Mouse (Mus musculus): Measurements from ENCODE around the gene Arfgap3. TPM values are rescaled to one million over a fixed set of nuclear protein-coding genes. Genes with fewer than 3 reads are reported as not detected.
"Not testable (repeated sequence)": the region's sequence is repeated elsewhere in the genome, so short reads cannot be mapped to it uniquely, and the experiment has no call there.

Gene Arfgap3
- polyA plus RNA-seq, 1 experiment from 2014 or later: 41.1 TPM

DNA sequence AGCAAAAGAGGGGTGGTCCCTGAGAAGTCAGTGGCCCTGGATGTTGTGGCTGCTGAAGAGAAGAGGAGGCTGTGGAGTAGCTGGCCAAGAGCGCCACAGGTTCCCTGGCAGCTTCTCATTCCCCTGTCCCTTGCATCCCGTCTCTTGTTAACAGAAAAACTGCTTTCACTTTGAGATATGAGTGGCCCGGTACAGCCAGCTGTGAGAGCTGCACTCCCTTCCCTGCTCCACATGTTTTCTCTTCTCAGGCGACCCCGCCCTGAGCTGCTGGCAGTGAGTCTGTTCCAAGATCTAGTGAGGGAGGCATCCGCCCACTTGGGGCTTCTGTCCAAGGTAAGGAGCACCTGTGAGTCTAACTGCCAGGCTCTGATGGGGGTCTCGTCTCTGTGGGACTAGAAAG lies 81.6 kb downstream of the Arfgap3 start:
- not testable (repeated sequence) for H3K27me3 ChIP-seq (ENCODE audit: insufficient read depth, low read length); H3K9me3 ChIP-seq (ENCODE audit: low read length); H3K9ac ChIP-seq (replicated peaks; ENCODE audit: low read length); H3K27ac ChIP-seq (ENCODE audit: low read length); H3K36me3 ChIP-seq (ENCODE audit: insufficient read depth, low read length); H3K4me3 ChIP-seq (ENCODE audit: low read length); H3K4me1 ChIP-seq (ENCODE audit: insufficient read depth, low read length); ATAC-seq (ENCODE audit: low FRiP score, low TSS enrichment)
- H3K4me2 ChIP-seq (replicated peaks; ENCODE audit: low read depth, low read length): 0 out of 2 replicates have a peak overlapping the region, but pooled peaks have one; percentile 23
- WGBS: 44% methylated on average over 7 of the region's 7 CpGs

DNA sequence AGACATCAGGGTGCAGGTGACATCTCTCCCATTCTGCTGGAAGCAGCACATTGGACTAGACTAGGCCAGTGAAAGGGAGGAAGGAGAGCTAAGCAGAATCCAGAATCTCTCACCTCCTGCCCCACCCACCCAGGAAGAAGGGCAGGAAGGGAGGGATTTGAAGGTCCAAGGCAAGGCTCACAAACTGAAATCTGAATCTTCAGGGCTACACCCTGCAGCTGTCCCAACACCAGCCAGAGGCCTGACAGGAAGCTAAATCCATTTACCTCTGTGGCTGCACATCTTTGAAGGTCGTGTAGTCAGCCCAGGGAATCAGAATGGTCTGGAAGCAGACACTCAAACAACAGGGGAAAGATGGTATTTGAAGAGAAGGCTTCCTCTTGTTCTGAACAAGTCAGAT lies 84.8 kb downstream of the Arfgap3 start:
- no peak for ATAC-seq (ENCODE audit: low FRiP score, low TSS enrichment)
- no peaks in the 10 kb centered on the region for H3K9me3 ChIP-seq (ENCODE audit: low read length)
- no peaks in the 10 kb centered on the region for H3K4me1 ChIP-seq (ENCODE audit: insufficient read depth, low read length)
- no peak overlapping the region for H3K4me3 ChIP-seq (ENCODE audit: low read length)
- no peaks in the 10 kb centered on the region for H3K36me3 ChIP-seq (ENCODE audit: insufficient read depth, low read length)
- H3K27me3 ChIP-seq (ENCODE audit: insufficient read depth, low read length): no peaks in the 10 kb centered on the region
- 14% methylated on average over 1 of the region's 1 CpGs for WGBS
- no peak overlapping the region for H3K27ac ChIP-seq (ENCODE audit: low read length)
- no peak overlapping the region for H3K4me2 ChIP-seq (replicated peaks; ENCODE audit: low read depth, low read length)
- no peak overlapping the region for H3K9ac ChIP-seq (replicated peaks; ENCODE audit: low read length)

DNA sequence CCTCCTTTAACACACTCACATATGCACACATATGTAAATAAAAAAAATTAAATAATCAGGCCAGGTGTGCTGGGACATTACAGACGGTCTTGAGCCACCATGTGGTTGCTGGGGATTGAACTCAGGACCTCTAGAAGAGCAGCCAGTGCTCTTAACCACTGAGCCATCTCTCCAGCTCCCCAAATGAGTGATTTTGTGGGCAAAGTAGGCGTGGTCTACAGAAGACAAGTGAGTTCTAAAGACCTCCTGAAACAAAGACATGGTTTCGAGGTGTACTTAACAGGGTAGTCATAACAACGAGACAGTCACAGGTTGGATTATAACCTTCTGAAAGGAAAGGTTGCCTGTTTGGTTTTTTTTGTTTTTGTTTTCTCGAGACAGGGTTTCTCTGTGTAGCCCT lies 86.6 kb downstream of the Arfgap3 start:
- H3K9me3 ChIP-seq (ENCODE audit: low read length): no peaks in the 10 kb centered on the region
- no peaks in the 10 kb centered on the region for H3K4me1 ChIP-seq (ENCODE audit: insufficient read depth, low read length)
- H3K36me3 ChIP-seq (ENCODE audit: insufficient read depth, low read length): no peaks in the 10 kb centered on the region
- 84% methylated on average over 5 of the region's 5 CpGs for WGBS
- H3K4me2 ChIP-seq (replicated peaks; ENCODE audit: low read depth, low read length): no peak overlapping the region
- H3K9ac ChIP-seq (replicated peaks; ENCODE audit: low read length): no peak overlapping the region
- H3K4me3 ChIP-seq (ENCODE audit: low read length): no peak overlapping the region
- ATAC-seq (ENCODE audit: low FRiP score, low TSS enrichment): no peak
- no peaks in the 10 kb centered on the region for H3K27me3 ChIP-seq (ENCODE audit: insufficient read depth, low read length)
- H3K27ac ChIP-seq (ENCODE audit: low read length): no peak overlapping the region

DNA sequence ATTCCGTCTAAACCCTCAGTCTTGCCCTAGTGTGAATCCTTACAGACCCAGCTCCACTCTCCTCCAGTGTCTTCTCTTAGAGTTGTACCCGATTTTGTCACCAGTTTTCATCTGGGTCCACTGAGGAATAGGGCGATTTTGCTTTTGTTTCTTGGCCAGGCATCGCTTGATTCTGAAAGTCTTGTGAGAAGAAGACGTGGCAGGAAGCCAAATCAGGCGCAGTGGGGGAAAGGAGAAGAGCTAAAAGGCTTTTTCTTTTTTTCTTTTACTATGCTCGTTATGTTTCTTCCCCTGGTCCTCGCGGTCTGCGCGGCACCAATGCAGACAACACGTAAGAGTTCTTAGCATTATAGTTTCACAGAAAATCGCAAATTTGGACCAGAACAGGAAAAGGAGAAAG lies 92.1 kb downstream of the Arfgap3 start:
- Histone ChIP-seq H3K36me3 (ENCODE audit: insufficient read depth, low read length) (no peaks in the 10 kb centered on the region), H3K4me2 (replicated peaks; ENCODE audit: low read depth, low read length) (no peak overlapping the region), H3K4me3 (ENCODE audit: low read length) (no peak overlapping the region), H3K4me1 (ENCODE audit: insufficient read depth, low read length) (no peaks in the 10 kb centered on the region), H3K9me3 (ENCODE audit: low read length) (no peaks in the 10 kb centered on the region), H3K27ac (ENCODE audit: low read length) (no peak overlapping the region), H3K9ac (replicated peaks; ENCODE audit: low read length) (no peak overlapping the region), H3K27me3 (ENCODE audit: insufficient read depth, low read length) (no peaks in the 10 kb centered on the region)
- 64% methylated on average over 13 of the region's 13 CpGs for WGBS
- ATAC-seq (ENCODE audit: low FRiP score, low TSS enrichment): no peak

DNA sequence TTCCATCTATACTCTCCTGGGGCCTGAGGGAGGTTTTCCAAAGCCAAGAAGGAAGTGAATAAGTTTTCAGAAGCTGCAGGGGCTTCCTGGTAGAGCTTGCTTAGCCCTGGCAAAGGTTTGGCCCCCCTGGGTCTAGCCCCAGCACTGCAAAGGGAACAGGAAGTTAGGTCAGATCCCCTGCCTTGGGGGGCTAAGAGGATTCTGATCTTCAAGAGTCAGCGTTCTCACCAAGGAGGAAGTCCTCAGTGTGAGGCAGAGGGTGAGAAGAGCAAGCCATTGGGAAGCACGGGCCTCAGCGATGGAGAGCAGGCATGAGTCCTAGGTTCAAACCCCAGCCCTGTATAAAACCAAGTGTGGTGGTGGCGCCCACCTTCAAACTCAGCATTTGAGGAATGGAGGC lies 93.6 kb downstream of the Arfgap3 start:
- H3K4me3 ChIP-seq (ENCODE audit: low read length): no peak overlapping the region
- H3K36me3 ChIP-seq (ENCODE audit: insufficient read depth, low read length): no peaks in the 10 kb centered on the region
- 75% methylated on average over 4 of the region's 4 CpGs for WGBS
- H3K9me3 ChIP-seq (ENCODE audit: low read length): no peaks in the 10 kb centered on the region
- no peaks in the 10 kb centered on the region for H3K4me1 ChIP-seq (ENCODE audit: insufficient read depth, low read length)
- no peak overlapping the region for H3K9ac ChIP-seq (replicated peaks; ENCODE audit: low read length)
- peaks cover 2% of the 10 kb centered on the region; the same call in 1 of the 2 replicates for H3K27me3 ChIP-seq (ENCODE audit: insufficient read depth, low read length)
- peak overlapping the region; percentile 87 for H3K27ac ChIP-seq (ENCODE audit: low read length)
- no peak overlapping the region for H3K4me2 ChIP-seq (replicated peaks; ENCODE audit: low read depth, low read length)
- ATAC-seq (ENCODE audit: low FRiP score, low TSS enrichment): peak; percentile 18; the same call in 1 of the 2 replicates

DNA sequence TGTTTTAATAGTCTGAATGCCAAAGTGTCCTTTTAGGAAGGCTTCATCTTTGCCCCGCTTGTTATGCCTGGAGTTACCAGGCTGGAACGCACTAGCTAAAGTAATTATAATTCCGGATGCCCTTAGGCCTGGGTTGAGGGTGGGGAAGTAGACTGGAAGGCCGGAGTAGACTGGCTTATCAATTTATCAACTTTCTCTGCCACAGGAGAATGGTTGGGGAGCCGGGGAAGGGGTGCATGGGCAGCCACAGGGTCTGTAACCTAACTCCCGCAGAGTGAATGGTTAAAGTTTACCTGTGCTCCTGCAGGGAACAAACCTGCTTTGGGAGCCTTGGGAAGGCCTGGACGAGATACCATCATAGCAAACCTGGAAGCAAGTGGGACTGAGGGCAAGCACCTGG lies 94.1 kb downstream of the Arfgap3 start:
- Histone ChIP-seq H3K4me3 (ENCODE audit: low read length) (no peak overlapping the region), H3K9ac (replicated peaks; ENCODE audit: low read length) (no peak overlapping the region), H3K27me3 (ENCODE audit: insufficient read depth, low read length) (peaks cover 7% of the 10 kb centered on the region), H3K36me3 (ENCODE audit: insufficient read depth, low read length) (no peaks in the 10 kb centered on the region), H3K4me2 (replicated peaks; ENCODE audit: low read depth, low read length) (no peak overlapping the region), H3K4me1 (ENCODE audit: insufficient read depth, low read length) (peaks cover under 1% of the 10 kb centered on the region; the same call in 1 of the 2 replicates), H3K9me3 (ENCODE audit: low read length) (no peaks in the 10 kb centered on the region), H3K27ac (ENCODE audit: low read length) (peak overlapping the region; percentile 87)
- 62% methylated on average over 7 of the region's 7 CpGs for WGBS
- ATAC-seq (ENCODE audit: low FRiP score, low TSS enrichment): peak; percentile 60

DNA sequence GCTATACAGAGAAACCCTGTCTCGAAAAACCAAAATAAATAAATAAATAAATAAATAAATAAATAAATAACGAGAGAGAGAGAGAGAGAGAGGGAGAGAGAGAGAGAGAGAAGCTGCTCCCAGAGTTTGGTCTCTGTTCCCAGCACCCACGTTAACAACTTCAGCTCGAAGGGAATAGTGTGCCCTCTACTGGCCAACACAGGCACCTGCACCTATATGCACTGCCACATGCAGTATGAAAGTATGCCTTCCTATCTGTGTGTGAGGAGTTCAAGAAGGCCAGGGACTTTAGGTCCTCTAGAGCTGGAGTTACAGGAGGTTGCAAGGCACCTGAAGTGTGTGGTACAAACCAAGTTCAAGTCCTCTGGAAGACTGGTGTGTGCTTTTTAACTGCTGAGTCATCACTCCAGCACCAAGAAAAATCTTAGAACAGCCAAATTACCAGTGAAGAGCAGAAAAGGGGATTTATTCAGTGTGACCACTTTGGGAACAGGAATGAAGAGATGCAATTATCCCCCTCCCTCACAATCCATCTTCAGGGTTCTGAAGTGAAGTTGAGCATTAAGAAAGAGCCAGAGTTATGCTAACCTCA lies 94.8 kb downstream of the Arfgap3 start:
- Histone ChIP-seq H3K9ac (replicated peaks; ENCODE audit: low read length) (no peak overlapping the region), H3K27ac (ENCODE audit: low read length) (peak overlapping the region; percentile 72), H3K27me3 (ENCODE audit: insufficient read depth, low read length) (peaks cover 12% of the 10 kb centered on the region), H3K36me3 (ENCODE audit: insufficient read depth, low read length) (no peaks in the 10 kb centered on the region), H3K4me1 (ENCODE audit: insufficient read depth, low read length) (peaks cover 8% of the 10 kb centered on the region; the same call in 1 of the 2 replicates), H3K4me2 (replicated peaks; ENCODE audit: low read depth, low read length) (no peak overlapping the region), H3K9me3 (ENCODE audit: low read length) (no peaks in the 10 kb centered on the region), H3K4me3 (ENCODE audit: low read length) (no peak overlapping the region)
- no peak for ATAC-seq (ENCODE audit: low FRiP score, low TSS enrichment)
- 93% methylated on average over 4 of the region's 4 CpGs for WGBS

DNA sequence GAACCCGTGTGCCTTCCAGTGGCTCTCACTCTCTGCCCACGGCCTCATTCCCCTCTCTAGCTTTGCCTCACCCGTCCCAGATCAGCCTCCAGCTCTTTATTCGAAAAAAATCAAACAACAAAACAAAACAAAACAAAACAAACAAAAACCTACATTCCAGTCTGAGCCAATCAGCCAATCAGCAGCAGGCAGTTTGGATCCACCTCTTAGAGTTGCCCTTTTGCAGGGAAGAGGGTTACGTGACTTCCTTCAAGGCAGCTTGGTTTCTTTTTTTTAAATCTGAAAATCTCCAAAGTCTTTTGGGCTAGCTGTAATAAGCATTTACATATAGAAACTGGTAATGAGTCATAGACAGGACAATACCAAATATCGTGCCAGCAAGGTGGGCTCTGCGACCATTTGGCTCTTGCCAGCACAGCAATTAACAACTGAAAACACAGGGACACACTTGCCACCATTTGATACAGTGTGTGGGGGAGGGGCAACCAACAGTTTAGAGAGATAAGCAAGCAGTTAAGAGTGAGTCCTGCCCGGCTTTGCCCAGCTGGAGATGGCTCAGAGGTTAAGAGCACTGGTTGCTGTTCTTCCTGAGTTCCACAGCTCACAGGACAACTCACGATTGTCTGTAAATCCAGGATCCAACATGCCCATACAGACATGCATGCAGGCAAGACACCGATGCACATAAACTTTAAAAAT lies 95.5 kb downstream of the Arfgap3 start:
- Histone ChIP-seq H3K27me3 (ENCODE audit: insufficient read depth, low read length) (peaks cover 16% of the 10 kb centered on the region), H3K4me1 (ENCODE audit: insufficient read depth, low read length) (peaks cover 9% of the 10 kb centered on the region; the same call in 1 of the 2 replicates), H3K4me3 (ENCODE audit: low read length) (no peak overlapping the region), H3K27ac (ENCODE audit: low read length) (peak overlapping the region; percentile 55), H3K4me2 (replicated peaks; ENCODE audit: low read depth, low read length) (no peak overlapping the region), H3K9ac (replicated peaks; ENCODE audit: low read length) (no peak overlapping the region), H3K9me3 (ENCODE audit: low read length) (no peaks in the 10 kb centered on the region), H3K36me3 (ENCODE audit: insufficient read depth, low read length) (no peaks in the 10 kb centered on the region)
- WGBS: 65% methylated on average over 10 of the region's 10 CpGs
- no peak for ATAC-seq (ENCODE audit: low FRiP score, low TSS enrichment)

DNA sequence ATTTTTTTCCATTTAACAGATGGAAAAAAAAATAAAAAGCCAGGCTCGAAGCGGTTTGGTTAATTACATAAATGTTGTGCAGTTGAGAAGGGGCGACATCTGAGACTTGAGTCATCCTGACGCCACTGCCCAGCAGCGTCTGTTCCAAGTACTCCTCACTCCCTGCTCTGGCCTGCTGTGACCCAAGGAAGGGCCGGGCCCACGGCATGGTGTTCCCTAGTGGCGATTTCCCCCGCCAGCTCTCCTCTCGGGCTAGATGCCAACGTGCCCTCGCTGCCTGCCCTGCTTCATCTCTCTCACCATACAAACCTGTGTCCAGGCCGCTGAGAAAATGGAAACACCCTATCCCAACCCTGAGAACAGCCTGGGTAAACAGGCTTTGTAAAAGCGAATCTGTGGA lies 98.0 kb downstream of the Arfgap3 start:
- Histone ChIP-seq H3K4me3 (ENCODE audit: low read length) (peak overlapping the region; percentile 69), H3K4me1 (ENCODE audit: insufficient read depth, low read length) (peaks cover 9% of the 10 kb centered on the region; the same call in 1 of the 2 replicates), H3K9me3 (ENCODE audit: low read length) (no peaks in the 10 kb centered on the region), H3K27ac (ENCODE audit: low read length) (no peak overlapping the region), H3K9ac (replicated peaks; ENCODE audit: low read length) (no peak overlapping the region), H3K36me3 (ENCODE audit: insufficient read depth, low read length) (no peaks in the 10 kb centered on the region), H3K27me3 (ENCODE audit: insufficient read depth, low read length) (peaks cover 16% of the 10 kb centered on the region), H3K4me2 (replicated peaks; ENCODE audit: low read depth, low read length) (peak overlapping the region; percentile 92)
- ATAC-seq (ENCODE audit: low FRiP score, low TSS enrichment): no peak
- WGBS: 63% methylated on average over 14 of the region's 14 CpGs

Data from kidney, embryonic 16.5 days (tissue).